Mouse (Mus musculus) E14TG2a.4 (cell line): ENCODE measurements around the gene Glb1.
"Not testable (repeated sequence)": the region's sequence is repeated elsewhere in the genome, so short reads cannot be mapped to it uniquely, and the experiment has no call there.

Experiments
- CTCF ChIP-seq: conservative IDR thresholded peaks from 2 replicates; pipeline ENCODE4 v1.5.1; 2014; ENCODE audit warnings: low read length
- NANOG ChIP-seq: IDR thresholded peaks from 2 replicates; pipeline ENCODE4 v1.6.1; 2014; ENCODE audit warnings: borderline replicate concordance, low read length, mixed read lengths

GRCm38 (mm10) chr9:114520529-114520928 lies 119.7 kb downstream of the Glb1 start:
- TF ChIP-seq CTCF, NANOG: not testable (repeated sequence)
